ENCODE assay signal across 7 mouse cellular contexts in the genomic region with DNA sequence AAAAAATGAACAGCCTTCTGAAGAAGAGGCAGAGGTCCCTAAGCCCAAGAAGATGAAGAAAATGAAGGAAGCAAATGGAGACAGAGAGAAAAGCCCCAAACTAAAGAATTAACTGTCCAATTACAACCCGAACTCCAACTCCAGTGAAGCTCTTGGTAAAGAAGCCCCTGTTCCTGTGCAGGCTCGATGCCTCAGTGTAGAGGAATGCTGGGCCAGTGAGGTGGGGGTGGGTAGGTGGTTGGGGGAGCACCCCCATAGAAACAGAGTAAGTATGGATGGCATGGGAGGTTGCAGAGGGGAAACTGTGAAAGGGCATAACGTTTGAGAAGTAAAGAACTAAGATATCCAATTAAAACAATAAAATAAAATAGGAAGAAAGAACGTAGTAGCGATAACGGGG.
DNase-seq lines count a peak whose midpoint lies in the region; ATAC-seq and TF ChIP-seq lines count a peak whose summit lies in the region.
"Not testable (repeated sequence)": the region's sequence is repeated elsewhere in the genome, so short reads cannot be mapped to it uniquely, and the experiment has no call there.

No protein-coding gene starts in this region.

- intact Hi-C loops in gastrocnemius, adult 2 months (cut with DNase I): loop anchor here (5.0 kb wide), 1 partner anchor 96 kb away; no protein-coding TSS in a partner anchor

- DNase-seq in gastrocnemius, adult 2 months; hindbrain, embryonic 11.5 days (ENCODE audit: low spot score); neural tube, embryonic 11.5 days (ENCODE audit: low spot score): not testable (repeated sequence)

- H3K9me3 ChIP-seq in embryonic facial prominence, embryonic 13.5 days; hindbrain, embryonic 11.5 days (ENCODE audit: control insufficient read depth, low read length); kidney, embryonic 14.5 days (ENCODE audit: control insufficient read depth, low read length); limb, embryonic 15.5 days; megakaryocyte, embryonic 14.5 days; neural tube, embryonic 11.5 days (ENCODE audit: control insufficient read depth, low read length): not testable (repeated sequence)

- ATAC-seq in embryonic facial prominence, embryonic 13.5 days (ENCODE audit: insufficient number of reproducible peaks, insufficient read depth, low FRiP score, low TSS enrichment, low read depth); hindbrain, embryonic 11.5 days (ENCODE audit: low FRiP score); kidney, embryonic 14.5 days (ENCODE audit: low FRiP score, low TSS enrichment); limb, embryonic 15.5 days (ENCODE audit: insufficient number of reproducible peaks, low FRiP score, low TSS enrichment, low read depth): not testable (repeated sequence)
- ATAC-seq in neural tube, embryonic 11.5 days (ENCODE audit: insufficient read depth, low FRiP score, low TSS enrichment): 0 out of 2 replicates have a peak, but pooled peaks have one; percentile 16

- peak overlapping the region; percentile 36 for H3K4me3 ChIP-seq in embryonic facial prominence, embryonic 13.5 days
- peak overlapping the region; percentile 63 for H3K4me3 ChIP-seq in gastrocnemius, adult 2 months
- H3K4me3 ChIP-seq in hindbrain, embryonic 11.5 days (ENCODE audit: low read depth, low read length): peak overlapping the region; percentile 16; the same call in 1 of the 2 replicates
- H3K4me3 ChIP-seq in kidney, embryonic 14.5 days (ENCODE audit: low read length): peak overlapping the region; percentile 24
- H3K4me3 ChIP-seq in limb, embryonic 15.5 days: peak overlapping the region; percentile 34
- H3K4me3 ChIP-seq in megakaryocyte, embryonic 14.5 days (replicated peaks): peak overlapping the region; percentile 89
- H3K4me3 ChIP-seq in neural tube, embryonic 11.5 days (ENCODE audit: low read depth, low read length): not testable (repeated sequence)

- peak overlapping the region; percentile 60 for H3K4me2 ChIP-seq in embryonic facial prominence, embryonic 13.5 days
- not testable (repeated sequence) for H3K4me2 ChIP-seq in hindbrain, embryonic 11.5 days (replicated peaks; ENCODE audit: low read depth, low read length)
- H3K4me2 ChIP-seq in kidney, embryonic 14.5 days (replicated peaks; ENCODE audit: low read depth, low read length): peak overlapping the region; percentile 39
- H3K4me2 ChIP-seq in limb, embryonic 15.5 days: peak overlapping the region; percentile 54
- peak overlapping the region; percentile 37 for H3K4me2 ChIP-seq in neural tube, embryonic 11.5 days (ENCODE audit: low read depth)

- not testable (repeated sequence) for TF ChIP-seq CTCF in gastrocnemius, adult 2 months (IDR thresholded peaks at IDR 0.05)

- H3K27me3 ChIP-seq in embryonic facial prominence, embryonic 13.5 days; hindbrain, embryonic 11.5 days (ENCODE audit: control insufficient read depth, insufficient read depth, low read length); kidney, embryonic 14.5 days (ENCODE audit: control insufficient read depth, insufficient read depth, low read length); limb, embryonic 15.5 days; megakaryocyte, embryonic 14.5 days (replicated peaks); neural tube, embryonic 11.5 days (ENCODE audit: control insufficient read depth, insufficient read depth, low read length): not testable (repeated sequence)

- not testable (repeated sequence) for H3K4me1 ChIP-seq in embryonic facial prominence, embryonic 13.5 days; hindbrain, embryonic 11.5 days (replicated peaks; ENCODE audit: control insufficient read depth, insufficient read depth, low read length); kidney, embryonic 14.5 days (ENCODE audit: control insufficient read depth, insufficient read depth, low read length); limb, embryonic 15.5 days; neural tube, embryonic 11.5 days (ENCODE audit: control insufficient read depth, insufficient read depth, low read length)
- peaks cover 17% of the 10 kb centered on the region for H3K4me1 ChIP-seq in megakaryocyte, embryonic 14.5 days

- not testable (repeated sequence) for H3K27ac ChIP-seq in embryonic facial prominence, embryonic 13.5 days; gastrocnemius, adult 2 months; hindbrain, embryonic 11.5 days (ENCODE audit: low read depth, low read length); kidney, embryonic 14.5 days (ENCODE audit: low read depth, low read length); limb, embryonic 15.5 days; neural tube, embryonic 11.5 days (ENCODE audit: low read depth, low read length)

- 0 out of 2 replicates have a peak overlapping the region, but pooled peaks have one; percentile 40 for H3K9ac ChIP-seq in embryonic facial prominence, embryonic 13.5 days
- H3K9ac ChIP-seq in hindbrain, embryonic 11.5 days (ENCODE audit: low read depth, low read length); kidney, embryonic 14.5 days (ENCODE audit: low read depth, low read length); limb, embryonic 15.5 days: not testable (repeated sequence)
- 0 out of 2 replicates have a peak overlapping the region, but pooled peaks have one; percentile 10 for H3K9ac ChIP-seq in neural tube, embryonic 11.5 days (ENCODE audit: low read length)

- WGBS in embryonic facial prominence, embryonic 13.5 days: 31% methylated on average over 6 of the region's 6 CpGs
- WGBS in hindbrain, embryonic 11.5 days: 28% methylated on average over 6 of the region's 6 CpGs
- 31% methylated on average over 6 of the region's 6 CpGs for WGBS in kidney, embryonic 14.5 days
- 27% methylated on average over 6 of the region's 6 CpGs for WGBS in limb, embryonic 15.5 days
- WGBS in neural tube, embryonic 11.5 days: 26% methylated on average over 6 of the region's 6 CpGs

- not testable (repeated sequence) for H3K36me3 ChIP-seq in embryonic facial prominence, embryonic 13.5 days; hindbrain, embryonic 11.5 days (ENCODE audit: control insufficient read depth, insufficient read depth, low read length); kidney, embryonic 14.5 days (ENCODE audit: control insufficient read depth, insufficient read depth, low read length); limb, embryonic 15.5 days; megakaryocyte, embryonic 14.5 days (replicated peaks; ENCODE audit: low read length); neural tube, embryonic 11.5 days (ENCODE audit: control insufficient read depth, insufficient read depth, low read length)
